Mouse (Mus musculus): Measurements from ENCODE around the gene Rhot1.
"Not testable (repeated sequence)": the region's sequence is repeated elsewhere in the genome, so short reads cannot be mapped to it uniquely, and the experiment has no call there.

Rhot1 gene

DNA sequence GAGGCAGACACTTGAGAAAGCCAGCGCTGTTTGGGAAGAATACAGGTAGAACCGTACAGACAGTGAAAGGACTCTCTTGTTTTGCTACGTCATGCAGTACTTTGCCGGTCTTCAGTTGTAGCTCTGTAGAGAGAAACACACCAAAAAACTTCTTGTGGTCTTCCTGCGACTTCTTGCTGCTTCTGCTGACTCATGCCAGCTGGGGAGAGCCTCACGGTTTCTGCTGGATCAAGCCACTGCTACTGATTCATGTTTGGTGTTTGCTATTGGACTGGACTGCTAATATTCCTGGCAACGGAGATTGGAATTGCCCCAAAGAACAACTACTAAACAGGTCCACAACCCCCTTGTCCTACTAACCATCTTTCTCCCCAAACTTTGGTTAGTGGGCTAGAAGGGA lies 12.5 kb upstream of the Rhot1 start:
- no peak for DNase-seq (ENCODE audit: low read depth)

DNA sequence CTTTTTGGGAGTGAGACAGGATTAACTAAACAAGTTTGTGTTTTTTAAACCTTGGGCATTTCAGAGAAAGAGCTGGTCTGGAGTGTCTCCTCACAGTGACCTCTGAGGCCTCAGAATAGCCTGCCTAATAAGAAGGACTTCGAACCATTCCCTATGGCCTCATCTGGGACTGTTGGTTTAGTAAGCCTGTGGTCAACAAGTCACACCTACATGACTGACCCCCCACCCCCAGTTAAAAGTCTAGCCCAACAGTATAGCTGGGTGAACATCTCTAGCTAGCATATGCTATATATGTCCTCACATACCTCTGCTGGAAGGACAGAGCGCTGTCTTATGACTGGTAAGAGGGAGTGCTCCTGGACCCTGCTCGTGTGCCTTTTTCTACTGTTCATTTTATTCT lies 9.5 kb upstream of the Rhot1 start:
- DNase-seq (ENCODE audit: low read depth): no peak

GRCm38 (mm10) chr11:80199773-80200172 lies 9.0 kb upstream of the Rhot1 start:
- peak; percentile 37 for DNase-seq (ENCODE audit: low read depth)

GRCm38 (mm10) chr11:80200326-80200725 lies 8.5 kb upstream of the Rhot1 start:
- peak; percentile 66 for DNase-seq (ENCODE audit: low read depth)

GRCm38 (mm10) chr11:80202296-80202695 lies 6.5 kb upstream of the Rhot1 start:
- no peak for DNase-seq (ENCODE audit: low read depth)

DNA sequence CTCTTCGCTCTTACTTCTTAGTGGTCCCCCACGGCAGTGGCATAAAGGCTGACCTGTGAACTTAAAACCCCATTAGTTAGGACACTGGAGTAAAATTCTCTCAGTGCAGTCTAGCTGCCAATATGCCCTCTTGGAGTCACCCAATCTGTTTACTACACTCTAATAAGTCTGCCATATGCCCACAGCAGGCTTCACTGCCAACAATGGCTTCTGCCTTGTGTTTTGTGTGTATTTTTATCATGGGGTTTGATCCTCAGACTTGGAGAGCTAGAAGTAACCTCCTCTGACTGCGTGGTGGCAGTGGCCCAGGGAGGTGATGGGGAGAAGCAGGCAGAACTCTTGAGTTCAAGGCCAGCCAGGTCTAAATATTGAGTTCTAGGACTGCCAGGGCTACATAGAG lies 4.8 kb upstream of the Rhot1 start:
- no peak for DNase-seq (ENCODE audit: low read depth)

- DNase-seq (ENCODE audit: low read depth): no peak
Measured at GRCm38 (mm10) chr11:80204941-80205340, 3.9 kb upstream of the Rhot1 start.

DNA sequence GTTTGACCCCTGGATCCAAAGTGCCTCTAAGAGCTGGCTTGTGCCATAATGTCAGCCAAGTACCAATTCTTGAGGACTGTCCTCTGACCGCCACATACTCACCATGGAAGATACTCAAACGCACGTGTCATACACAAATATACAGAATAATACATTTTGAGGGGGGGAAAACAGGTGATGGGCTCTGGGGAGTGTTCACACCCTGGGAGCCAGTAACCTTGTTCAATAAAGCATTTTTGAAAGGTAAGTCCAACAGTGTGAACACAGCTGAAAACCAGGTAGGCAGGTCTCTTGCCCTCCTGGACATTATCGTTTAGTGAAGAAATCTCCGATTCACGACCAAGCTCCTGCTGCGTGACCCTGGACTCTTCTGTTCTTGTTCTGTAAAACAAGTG lies 357 bp upstream of the Rhot1 start:
- DNase-seq (ENCODE audit: low read depth): no peak

DNA sequence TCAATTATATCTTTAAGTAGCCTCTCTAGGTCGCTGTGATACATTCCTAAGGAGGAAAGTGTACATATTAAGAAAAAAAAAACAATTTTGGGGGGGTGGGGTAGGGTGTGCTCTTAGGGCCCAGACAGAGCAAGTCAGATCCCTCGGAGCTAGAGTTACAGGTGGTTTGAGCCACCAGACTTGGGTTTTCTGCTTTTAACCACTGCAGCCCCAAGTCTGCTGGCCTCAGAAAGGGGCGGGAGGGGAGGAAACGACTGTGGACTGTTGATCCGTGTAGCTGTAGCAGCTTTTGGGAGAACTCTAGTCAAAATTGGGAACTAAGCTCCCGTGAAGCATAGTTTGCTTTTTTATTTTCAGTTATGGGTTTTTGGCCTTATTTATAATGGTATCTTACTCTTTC lies 1.5 kb downstream of the Rhot1 start:
- DNase-seq (ENCODE audit: low read depth): no peak

DNA sequence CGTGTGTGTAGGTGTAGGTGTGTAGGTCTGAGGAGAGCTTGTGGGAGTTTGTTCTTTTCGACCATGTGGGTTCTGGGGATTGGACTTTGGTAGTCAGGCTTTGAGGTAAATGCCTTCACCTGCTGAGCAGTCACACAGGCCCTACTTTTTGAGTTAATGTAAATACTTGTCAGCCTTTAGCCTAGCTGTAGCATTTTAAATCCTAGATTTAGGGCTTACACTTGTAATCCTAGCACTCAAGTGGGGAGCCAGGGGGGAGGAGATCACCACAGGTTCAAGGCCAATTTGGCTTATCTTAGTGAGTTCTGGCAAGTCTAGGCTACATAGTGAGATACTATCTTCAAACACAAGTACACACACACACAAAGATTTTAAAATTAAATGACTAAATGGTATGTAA lies 3.5 kb downstream of the Rhot1 start:
- DNase-seq (ENCODE audit: low read depth): no peak

DNA sequence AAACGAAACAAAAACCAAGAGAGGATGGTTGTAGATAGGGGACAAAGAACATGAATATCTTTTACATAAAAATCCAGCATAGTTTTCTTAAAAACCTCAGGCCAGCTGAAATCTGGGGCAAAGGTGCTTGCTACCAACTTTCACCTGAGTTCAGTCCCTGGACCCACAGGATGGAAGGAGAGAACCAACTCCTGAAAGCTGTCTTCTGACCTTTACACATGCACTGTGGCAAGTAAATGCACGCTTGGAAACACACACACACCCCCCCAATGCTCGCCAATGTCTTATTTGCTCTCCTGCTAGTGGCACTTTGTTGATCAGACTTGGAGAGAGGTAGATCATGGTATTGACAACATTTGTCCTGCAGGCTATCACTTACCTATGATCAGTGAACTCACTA lies 6.5 kb downstream of the Rhot1 start:
- DNase-seq (ENCODE audit: low read depth): no peak

GRCm38 (mm10) chr11:80218657-80219293 lies 10.0 kb downstream of the Rhot1 start:
- DNase-seq (ENCODE audit: low read depth): no peak

- not testable (repeated sequence) for DNase-seq (ENCODE audit: low read depth)
Measured at GRCm38 (mm10) chr11:80230066-80230465, 21.2 kb downstream of the Rhot1 start.

DNA sequence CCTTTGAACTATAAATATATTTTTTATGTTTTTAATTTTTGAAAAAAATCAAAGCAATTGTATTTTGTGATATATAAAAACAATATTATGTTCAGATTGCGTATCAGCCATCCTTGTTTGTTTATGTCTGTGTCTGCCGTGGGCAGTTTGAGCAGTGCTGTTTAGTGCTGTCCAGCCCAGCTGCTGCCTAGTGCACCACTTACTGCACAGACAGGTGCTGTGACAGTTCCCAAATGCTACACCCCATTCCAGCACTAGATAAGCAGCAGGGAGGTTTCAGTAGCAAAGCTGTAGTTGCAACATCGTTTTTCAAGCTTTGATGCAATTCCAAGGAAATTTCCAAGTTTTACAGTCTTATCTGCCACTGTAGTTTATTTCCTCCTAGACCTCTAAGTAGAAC lies 28.5 kb downstream of the Rhot1 start:
- no peak for DNase-seq (ENCODE audit: low read depth)

DNA sequence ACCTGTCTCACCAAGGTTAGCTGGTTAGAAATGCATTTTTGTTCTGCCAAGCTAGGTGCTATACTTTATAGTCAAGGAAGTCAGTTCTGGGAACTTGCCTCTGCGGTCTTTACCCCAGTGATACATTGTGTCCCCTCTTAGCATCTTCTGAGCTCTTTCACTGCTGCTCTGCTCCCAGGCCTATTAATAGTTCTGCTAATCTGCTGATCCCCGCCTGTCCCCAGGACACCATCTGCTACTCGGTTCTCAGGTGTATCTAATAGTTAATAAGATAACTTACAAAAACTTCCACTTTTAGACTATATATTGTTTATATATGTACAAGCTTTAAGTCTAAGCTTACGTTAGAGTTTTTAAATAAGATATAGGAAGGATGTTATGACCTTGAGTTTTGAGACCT lies 29.5 kb downstream of the Rhot1 start:
- DNase-seq (ENCODE audit: low read depth): no peak

GRCm38 (mm10) chr11:80247026-80247425 lies 38.2 kb downstream of the Rhot1 start:
- DNase-seq (ENCODE audit: low read depth): peak; percentile 41

GRCm38 (mm10) chr11:80248531-80248930 lies 39.7 kb downstream of the Rhot1 start:
- DNase-seq (ENCODE audit: low read depth): no peak

- DNase-seq (ENCODE audit: low read depth): no peak
Measured at GRCm38 (mm10) chr11:80264137-80264536, 55.3 kb downstream of the Rhot1 start.

DNA sequence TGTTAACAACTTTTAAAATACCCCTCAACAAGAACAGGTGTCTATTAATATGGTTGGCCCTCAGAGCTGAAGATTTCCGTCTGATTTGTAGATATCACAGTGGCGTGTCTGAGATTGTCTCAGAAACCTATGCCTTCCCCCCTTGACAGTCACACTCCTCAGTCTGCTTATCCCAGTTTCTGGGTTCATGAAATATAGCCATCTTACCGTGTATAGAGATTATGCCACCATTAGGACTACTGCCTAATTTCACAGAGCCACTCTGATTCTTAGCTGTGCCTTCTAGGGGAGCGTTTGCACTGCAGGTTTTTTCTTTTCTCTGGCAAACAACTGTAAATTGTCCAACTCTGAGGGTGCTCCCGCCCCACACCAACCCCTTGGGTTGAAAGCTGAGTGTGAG lies 62.3 kb downstream of the Rhot1 start:
- no peak for DNase-seq (ENCODE audit: low read depth)

- DNase-seq (ENCODE audit: low read depth): no peak
Measured at GRCm38 (mm10) chr11:80275011-80275410, 66.2 kb downstream of the Rhot1 start.

DNA sequence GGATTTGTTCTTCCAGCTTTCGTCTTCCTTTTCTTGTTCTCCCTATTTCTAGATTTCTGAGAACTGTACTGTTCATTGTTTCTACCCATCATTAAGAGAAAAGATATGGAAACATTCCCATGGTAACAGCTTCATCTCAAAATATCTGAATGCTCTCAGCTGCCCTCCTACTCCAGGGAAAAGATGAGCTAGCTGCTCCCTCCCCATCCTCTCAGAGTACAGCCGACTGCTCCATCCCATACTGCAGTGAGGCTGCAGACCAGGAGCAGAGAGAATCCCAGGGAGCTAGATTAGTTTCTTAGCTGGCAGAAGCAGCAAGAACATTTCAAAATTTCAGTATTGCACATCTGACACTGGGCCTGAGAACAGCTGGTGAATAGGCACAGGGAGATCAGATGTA lies 69.2 kb downstream of the Rhot1 start:
- DNase-seq (ENCODE audit: low read depth): no peak

DNA sequence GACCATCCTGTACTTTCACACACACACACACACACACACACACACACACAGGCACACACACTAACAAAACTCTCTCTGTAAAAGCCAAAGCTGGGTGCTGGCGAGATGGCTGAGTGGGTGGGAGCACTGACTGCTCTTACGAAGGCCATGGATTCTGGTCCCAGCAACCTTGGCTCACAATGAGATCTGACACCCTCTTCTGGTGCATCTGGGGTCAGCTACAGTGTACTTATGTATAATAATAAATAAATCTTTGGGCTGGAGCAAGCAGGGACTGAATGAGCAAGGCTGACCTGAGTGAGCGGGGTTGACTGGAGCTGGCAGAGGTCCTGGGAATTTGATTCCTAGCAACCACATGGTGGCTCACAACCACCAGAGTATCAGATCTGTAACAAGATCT lies 75.0 kb downstream of the Rhot1 start:
- DNase-seq (ENCODE audit: low read depth): peak; percentile 70

- peak; percentile 45 for DNase-seq (ENCODE audit: low read depth)
Measured at GRCm38 (mm10) chr11:80284641-80285040, 75.8 kb downstream of the Rhot1 start.

DNA sequence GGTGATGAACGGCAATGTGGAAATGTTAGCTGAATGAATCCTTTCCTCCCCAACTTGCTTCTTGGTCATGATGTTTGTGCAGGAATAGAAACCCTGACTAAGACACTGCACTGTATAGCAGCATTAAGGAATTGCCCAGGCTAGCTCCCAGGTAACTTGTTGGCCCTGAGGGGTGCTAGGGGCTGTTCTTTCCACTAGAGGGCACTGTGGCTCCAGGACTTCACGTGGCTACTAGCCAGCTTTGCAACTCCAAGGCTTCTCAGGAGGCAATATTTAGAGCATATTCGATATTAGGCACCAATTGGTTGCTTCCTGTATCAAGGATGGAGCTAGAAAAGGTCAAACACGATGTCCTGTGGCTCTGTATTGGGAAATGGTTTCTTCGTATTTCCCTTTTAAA lies 78.3 kb downstream of the Rhot1 start:
- DNase-seq (ENCODE audit: low read depth): peak; percentile 85

All from NIH3T3 (cell line).